Mouse (Mus musculus) NIH3T3 (cell line): ENCODE measurements around the gene Cecr2.
A peak's percentile ranks its signal among the peaks of the same experiment; 100 is the strongest.

ENCODE experiments used
- DNase-seq: peaks from one replicate; pipeline ENCODE4 v3.0.0-alpha.2; 2012; ENCODE audit warnings: low read depth

The Cecr2 gene

DNA sequence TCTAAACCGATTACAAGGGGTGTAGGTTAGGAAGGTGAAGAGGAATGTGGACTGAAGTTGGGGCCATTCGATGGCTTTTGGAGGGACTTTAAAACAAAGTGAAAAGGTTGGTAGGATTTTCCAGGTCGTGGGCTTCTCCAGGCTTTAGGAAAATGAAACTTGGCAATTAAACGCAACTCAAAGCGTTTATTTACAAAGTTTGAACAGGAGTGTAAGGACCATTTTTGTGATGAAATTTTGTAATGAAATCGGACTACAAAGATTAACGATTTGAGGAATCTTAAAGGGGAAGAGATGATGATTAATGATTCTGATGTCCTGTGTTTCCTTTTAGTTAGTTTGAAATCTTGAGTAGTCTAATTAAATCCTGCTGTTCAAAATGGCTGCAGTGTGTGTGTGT is 1.7 kb downstream of the Cecr2 start:
- DNase-seq, result no peak

DNA sequence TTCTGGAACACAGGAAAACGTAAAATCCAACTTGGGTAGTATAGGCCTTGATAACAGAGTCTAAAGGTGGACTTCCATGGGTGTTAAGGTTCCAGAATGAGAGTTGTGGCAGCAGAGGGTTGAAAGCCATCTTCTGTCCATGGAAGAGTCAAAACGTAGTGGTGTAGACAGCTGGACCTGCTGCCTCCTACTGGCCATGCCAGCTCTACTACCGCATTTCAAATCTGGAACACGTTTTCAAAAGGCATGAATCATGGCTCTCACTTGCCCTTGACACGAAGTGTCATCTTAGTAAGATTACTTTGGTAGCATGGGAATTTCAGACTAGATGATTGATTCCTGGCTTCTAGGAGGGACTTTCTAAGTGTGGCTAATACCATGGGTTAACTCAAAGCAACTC is 8.0 kb downstream of the Cecr2 start:
- peak; percentile 38 for DNase-seq

DNA sequence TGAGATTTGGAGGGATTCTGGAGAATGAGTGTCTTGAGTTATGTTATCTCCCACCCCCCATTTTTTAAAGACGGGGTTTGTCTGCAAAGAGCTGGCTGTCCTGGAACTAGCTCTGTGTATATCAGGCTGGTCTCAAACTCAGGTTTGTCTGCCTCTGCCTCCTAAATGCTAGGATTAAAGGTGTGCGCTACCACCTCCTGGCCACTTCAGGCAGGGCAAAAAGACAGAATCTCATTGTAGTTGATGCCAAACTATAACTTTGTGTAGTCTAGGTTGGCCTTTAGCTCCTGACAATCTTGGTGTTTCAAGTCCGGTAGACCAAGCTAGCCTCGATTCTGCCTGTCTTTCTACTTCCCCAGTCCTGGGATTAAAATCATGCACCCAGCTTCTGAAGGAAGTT is 8.7 kb downstream of the Cecr2 start:
- DNase-seq, result peak; percentile 24

DNA sequence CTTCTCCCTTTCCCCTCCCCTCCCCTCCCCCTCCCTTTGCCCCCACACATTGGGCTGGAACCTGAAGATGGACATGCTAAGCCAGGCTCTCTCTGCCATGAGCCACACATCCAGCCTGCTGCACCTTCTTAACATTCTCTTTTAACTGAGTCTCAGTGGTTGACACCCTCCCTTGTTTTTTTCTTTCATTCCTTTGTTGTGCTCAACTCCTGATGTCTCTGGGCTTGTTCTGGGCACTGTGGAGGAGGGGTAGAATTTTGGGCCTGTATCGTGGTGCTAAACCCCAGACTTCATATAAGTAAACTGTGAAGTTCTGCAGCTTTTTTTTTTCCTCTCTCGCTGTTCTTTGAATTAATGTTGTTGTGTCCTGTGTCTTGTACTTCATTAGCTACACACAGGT is 9.8 kb downstream of the Cecr2 start:
- no peak for DNase-seq

DNA sequence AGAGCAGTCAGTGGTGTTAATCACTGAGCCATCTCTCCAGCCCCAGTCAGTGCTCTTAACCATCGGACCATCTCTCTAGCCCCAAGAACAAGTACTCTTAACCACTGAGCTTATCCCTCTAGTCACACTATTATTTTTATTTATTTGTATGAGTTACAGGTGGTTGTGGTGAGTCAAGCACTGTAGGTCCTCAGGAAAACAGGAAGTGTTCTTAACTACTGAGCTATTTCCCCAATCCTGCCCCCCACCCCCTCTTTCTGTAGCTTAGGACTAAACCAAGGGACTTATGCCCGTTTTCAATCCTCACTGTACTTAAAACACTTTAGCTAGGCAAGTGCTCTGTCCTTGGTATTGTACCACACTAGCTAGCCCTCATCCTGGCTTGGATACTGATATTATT is 17.2 kb downstream of the Cecr2 start:
- DNase-seq, result no peak

DNA sequence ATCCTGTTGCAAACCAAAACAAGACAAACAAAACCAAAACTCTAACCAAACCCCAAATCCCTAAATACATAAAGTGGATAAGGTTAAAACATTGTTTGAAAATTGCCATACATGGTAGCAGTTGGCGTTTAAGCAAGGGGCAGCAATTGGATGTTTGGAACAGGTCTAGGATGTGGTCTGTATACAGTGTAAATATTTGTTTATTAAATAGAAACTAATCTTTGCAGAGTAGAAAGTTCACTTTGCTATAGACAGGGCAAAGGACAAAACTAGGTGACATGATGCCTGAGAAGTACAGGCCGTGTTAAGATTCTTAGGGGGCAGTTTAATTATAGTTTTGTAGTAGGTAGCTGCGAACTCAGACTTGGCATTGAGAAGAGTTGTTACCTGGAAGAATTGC is 18.6 kb downstream of the Cecr2 start:
- no peak for DNase-seq

DNA sequence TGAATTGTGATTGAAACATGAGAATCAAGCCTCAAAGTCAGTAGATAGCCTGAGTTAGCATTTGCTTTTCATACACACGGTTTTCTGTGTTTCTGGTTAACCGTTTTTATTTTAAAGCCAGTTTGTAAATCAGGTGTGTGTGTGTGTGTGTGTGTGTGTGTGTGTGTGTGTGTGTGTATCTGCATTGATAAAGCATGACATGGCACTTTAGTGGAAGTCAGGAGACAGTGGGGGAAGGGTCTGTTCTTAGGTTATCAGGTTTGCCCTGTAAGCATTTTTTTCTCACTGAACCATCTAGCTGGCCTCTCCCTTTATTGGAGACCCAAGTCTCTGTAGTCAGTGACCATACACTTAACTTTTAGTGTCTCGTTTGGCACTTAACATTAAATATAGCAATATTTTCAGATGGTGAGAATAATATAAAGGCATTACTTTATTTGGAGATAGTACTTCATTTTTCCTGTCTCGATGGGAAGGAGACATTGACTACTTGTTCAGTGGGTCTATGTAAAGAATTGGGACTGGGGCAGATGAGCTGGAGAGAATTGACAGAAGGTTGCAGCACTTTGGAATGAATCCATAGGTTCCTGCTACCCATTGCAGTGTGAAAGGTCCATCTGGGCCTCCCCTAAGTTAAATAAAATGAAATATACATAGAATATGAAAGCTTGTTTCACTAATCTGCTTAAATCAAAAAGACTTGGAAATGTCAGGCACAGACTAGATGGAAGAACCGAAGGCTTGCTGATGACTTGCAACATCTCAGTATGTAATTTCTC is 20.9 kb downstream of the Cecr2 start:
- no peak for DNase-seq

DNA sequence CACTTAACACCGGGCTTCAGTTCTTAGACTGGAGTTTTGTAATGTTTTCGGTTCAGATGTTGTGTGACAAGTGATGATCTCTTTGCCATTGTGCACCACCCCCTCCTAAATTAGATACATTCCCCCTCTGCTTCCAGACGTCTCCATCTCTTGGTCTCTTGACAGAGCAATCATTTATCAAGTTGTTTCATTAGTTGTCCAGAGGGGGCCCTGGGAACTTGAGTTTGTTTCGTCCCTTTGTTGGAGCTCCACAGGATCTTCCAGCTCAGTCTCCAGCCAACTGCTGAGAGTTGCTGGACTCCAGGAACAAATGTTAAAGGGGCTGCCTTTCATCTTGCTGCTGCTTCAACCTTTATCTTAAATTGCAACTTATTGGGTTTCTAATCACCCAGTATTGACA is 34.1 kb downstream of the Cecr2 start:
- DNase-seq, result no peak

DNA sequence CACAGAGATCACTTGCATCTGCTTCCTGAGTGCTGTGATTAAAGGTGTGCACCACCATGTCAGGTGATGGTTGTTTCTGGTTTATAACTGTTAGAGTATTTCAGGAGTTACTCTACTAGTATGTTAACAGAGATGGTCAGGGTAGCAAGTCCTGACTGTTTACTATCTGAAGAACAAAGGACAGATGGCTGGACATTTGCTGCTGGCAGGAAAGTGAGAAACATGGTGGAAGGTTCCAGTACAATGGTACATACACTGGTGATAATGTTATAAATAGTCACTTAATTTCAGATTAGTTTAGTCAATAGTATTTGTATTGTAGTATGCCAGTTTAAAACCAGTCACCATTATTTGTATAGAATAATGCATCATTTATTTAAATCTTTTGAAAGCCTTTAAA is 38.2 kb downstream of the Cecr2 start:
- DNase-seq, result no peak

DNA sequence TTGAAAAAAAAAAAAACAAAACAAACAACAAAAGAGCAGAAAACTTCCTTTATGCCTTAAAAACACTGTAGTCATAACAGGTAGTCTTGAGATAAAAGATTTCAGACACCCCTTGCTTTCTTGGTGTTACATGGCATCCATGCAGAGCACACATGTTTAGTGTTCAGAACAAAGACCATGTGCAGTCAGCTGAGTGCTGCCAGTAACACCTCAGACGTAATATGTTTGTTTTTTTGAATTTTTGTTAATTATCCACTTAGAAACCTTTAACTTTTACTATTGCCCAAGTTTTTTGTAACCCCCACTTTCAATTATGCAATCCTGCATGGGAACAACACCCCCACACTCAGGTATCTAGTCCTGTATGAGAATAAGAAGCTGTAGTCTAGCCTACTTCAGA is 42.6 kb downstream of the Cecr2 start:
- DNase-seq, result no peak

DNA sequence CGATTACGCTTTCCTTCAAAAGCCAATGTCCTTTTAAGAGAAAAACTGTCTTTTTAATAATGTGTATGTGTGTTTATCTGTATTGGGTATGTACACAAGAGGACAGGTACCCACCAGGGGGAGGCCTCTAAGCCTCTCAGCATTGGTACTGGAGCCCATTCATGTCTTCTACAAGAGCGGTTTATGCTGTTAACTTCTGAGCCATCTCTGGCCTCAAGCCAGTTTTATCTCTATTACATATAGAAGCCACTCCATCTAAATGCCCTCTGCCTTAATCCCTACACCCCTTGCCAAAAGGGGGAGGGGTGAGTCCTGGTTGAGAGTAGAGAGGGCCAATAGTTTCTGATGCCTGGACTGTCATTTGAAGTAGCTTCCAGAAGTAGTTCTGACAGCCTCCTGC is 48.6 kb downstream of the Cecr2 start:
- DNase-seq, result no peak

DNA sequence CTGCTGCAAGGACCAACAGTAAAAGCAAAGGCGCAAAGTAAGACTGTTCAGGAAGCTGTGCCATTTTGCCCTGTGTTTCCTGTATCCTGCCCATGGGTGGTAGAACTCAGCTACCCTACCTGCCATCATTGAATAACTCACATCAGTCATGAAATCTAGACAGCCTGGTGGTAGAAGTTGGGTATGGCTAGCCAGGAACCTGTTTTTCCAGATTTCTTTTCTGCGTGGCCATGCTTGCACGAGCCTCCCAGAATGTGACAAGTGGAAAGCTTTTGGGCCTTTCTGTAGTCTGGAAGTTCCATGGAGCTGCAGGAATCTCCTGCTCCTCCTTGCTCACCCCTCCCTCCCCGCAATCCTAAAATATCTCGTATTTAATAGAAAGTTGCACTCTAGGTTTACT is 49.1 kb downstream of the Cecr2 start:
- DNase-seq, result no peak

DNA sequence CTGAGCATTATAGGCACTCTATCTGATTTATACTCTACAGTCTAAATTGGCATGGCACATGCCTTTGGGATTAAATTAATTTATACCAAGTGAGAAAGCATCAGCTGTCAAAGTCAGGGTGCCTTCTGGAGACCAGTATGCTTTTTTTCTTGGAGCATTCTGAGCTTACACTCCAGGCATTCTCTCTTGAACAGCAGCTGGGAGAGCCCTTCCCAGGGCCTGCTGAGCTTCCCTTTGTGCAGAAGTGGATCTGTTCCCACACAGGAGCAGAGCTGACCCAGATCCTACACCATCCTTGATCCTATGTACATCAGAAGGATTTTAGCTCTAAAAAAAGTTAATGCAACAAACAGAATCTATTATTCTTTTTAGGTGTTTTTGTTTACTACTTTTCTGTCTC is 49.7 kb downstream of the Cecr2 start:
- no peak for DNase-seq

DNA sequence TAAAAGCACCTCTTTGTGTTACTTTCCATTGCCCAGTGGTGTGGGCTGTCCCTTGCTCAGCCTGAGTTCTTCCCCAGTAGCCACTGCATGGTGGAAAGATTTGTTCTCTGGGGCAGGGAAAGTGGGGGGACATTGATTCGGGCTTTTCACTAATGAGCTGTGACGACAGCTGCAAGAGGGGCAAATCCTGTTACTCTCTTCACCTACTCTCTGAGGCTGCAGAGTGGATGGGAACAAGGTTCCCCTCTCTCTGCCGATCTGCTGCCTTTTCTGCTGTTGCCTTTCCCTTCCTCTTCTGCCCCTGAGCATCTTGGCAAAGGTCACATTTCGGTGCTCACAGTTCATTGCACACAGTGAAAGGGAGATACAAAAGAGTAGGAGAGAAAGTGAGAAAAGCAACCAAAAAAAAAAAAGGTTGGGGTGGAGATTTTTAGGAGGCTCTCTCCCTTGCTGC is 50.4 kb downstream of the Cecr2 start:
- DNase-seq, result no peak

DNA sequence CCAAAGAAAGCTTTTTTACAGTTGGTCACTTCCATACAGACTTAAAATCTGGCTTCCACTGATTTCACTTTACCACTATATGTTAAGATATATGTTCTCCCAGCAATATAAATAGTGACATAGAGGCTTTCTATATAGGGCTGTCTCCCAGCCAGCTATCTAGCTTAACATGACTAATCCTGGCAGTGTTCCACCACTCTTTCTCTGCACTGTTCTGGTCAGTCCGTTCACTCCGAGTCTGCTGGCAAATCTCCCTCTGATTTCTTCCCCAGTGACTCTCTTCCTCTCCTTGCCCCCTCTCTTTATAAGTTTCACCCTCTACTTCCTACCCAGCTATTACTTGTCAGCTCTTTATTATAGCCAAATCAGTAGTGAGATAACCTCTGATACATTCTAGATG is 59.8 kb downstream of the Cecr2 start:
- peak; percentile 82 for DNase-seq

DNA sequence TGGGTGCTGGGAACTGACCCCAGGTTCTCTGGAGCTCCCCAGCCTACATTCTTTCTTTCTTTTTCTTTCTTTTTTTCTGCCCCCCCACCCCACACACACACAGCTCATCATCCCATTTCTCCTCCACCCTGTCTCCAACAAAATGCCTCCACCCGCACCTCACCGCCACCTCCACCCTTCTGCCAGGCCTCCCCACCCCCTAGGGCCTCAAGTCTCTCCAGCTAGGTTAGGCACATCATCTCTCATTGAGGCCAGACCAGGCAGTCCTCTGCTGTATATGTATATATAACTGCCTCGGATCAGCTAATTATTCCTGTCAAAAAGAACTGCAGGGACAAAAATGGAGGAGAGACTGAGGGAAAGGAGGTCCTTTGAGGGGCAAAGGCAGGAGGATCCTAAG is 69.8 kb downstream of the Cecr2 start:
- DNase-seq, result no peak

DNA sequence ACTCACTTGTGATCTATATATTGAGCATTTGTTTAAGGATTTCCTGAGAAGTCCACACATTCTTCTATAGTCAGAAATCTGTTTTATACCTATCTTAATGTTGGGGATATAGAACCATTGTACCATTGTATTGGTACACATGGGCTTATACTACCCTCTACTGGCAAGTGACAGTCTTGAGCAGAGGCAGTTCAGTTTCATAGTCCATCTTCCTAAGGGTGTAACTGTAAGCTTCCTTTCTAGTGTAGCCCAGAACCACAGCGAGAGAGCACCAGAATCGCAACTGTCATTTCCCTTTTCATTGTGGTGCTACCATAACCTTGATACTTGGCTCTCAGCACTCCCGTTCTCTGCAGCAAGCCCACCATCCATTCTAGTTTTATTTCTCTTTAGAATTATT is 70.4 kb downstream of the Cecr2 start:
- peak; percentile 79 for DNase-seq

DNA sequence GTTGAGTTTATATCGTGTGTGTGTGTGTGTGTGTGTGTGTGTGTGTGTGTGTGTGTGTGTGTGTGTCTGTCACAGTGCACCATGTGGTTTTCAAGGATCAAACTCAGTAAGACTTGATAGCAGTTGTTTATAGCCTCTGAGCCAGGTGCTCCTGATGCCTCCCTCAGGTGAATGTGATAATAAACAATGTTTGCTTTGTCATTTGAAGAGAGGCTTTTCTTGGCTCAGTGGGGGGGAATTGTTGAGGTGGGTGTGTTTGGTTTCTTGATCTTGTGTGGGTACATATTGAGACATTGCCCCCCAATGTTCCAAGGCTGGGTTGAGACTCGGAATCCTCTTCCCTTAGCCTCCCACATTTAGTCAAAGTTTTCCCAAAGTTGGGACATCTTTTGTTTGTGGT is 77.0 kb downstream of the Cecr2 start:
- DNase-seq, result no peak

DNA sequence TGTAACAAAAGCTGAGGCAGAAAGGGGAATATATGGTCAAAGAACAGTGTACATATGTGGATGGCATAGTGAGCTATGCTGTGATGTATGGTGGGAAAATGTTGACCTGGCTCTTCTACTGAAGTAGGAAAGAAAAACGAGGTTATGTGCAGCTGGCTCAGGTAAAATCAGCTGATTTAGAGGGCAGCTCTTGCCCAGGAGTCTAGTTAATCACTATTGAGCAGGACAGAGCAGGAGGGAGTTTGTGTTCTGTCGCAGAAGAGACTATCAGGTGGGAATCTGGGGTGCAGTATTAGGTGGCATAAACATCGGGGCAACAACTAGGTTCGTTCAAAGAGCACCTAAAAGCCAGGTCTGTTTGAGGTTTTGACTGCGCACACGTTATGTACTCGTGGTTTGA is 78.1 kb downstream of the Cecr2 start:
- DNase-seq, result no peak

DNA sequence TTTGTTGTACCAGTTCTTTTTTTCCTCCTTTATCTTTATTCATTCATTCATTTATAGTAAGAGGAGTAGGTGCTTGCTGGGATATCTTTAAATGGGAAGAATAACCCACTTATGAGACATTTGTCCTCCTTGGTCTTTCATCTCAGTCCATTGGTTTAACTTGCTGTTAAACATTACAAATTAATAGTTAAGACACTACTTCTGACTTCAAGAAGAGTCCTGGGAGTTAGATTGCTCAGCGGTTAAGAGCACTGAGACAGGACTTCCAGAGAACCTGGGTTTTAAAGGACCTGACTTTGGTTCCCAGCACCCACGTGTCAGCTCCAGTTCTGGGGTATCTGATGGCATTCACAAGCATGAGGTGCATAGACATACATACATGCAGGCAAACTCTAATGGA is 80.2 kb downstream of the Cecr2 start:
- DNase-seq, result no peak

DNA sequence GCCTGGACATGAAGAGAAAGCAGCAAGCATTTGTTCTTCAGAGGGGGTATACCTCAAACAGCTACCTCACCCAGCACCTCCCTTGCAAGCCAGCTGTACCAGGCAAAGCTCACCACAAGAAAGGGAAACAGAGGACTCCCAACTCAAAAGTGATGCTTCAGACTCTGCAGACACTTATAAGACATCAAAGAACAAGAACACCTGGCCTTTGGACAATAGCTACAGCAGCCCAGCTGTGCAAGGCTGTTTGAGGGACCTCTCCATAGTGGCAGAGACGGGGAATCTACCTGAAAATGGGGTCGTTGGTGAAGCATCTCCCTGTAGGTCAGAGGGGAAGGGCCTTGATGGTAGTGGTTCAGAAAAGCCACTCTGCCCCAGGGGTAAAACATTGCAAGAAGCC is 95.0 kb downstream of the Cecr2 start:
- DNase-seq, result no peak

DNA sequence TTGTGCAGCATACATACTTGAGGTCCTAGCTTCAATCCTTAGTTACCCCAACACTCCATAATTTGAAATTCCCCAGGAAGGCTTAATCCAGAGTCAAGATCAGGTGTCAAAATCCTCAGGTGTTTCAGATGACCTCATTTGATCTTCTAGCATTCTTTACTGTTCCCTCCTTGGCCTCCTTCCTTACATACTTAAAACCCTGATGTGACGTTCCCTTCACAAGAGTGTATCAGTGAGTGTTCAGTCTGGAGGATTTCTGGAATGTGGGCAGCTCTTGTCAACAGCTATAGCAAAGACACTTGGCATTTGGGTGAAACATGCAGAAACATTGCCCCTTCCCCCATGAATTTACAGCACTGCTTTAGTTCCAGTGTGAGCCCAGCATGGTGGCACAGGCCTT is 103.8 kb downstream of the Cecr2 start:
- DNase-seq, result no peak

DNA sequence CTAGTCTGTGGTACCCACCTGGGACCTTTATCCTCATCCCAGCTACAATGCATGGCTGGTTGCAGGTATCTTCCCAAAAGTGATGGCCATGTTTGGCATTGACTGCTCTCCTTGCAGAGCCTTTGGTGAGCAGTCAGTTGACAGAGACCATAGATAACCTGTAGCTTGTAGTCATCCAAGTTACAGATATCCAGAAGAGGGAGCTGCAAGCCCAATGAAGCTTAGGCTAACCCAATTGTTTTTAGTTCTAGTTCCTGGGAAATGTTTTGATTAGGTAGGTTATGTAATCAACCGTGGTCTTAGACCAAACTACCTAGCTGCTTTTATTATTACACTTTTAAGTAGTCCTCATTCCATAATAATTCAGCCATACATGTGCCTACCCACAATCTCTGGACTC is 105.2 kb downstream of the Cecr2 start:
- DNase-seq, result no peak

DNA sequence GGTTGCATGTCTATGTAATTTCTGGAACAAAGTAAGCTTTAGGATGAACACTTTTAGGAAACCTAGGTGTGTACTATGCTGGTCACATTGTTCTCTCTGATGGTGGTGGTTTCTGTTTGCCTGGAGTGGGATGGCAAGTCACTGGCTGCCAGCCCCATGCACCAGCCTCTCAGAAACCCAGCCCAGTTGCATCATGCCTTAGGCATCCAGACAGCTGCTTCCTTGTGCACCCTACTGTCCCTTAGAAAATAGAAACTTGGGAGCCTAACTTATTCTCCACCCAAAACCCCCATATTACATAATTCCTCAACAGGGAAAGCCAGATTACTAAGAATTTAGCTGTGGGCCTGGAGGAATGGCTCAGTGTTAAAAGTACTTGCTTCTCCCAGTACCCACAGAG is 105.9 kb downstream of the Cecr2 start:
- DNase-seq, result peak; percentile 32
